Mouse (Mus musculus) kidney, postnatal 0 days (tissue): ENCODE measurements around the gene Wdr35. TPM values are rescaled to one million over a fixed set of nuclear protein-coding genes. Genes with fewer than 3 reads are reported as not detected.

Experiments
- ATAC-seq: fragments of 200-750 bp; cut with Nextera tagmentation; replicated peaks from 2 replicates; pipeline ENCODE4 v1.8.0; 2017; ENCODE audit warnings: low read depth, moderate number of reproducible peaks, moderate TSS enrichment, moderate library complexity; ENCODE audit not compliant: low FRiP score
- DNase-seq: peaks from one replicate; pipeline ENCODE4 v3.0.0-alpha.2; 2016; ENCODE audit warnings: low spot score
- H3K27ac ChIP-seq: fragments of 300-500 bp; sonication (generic); 2 replicates; pipeline ENCODE4 v1.5.1; 2014; ENCODE audit warnings: mild to moderate bottlenecking
- H3K27me3 ChIP-seq: fragments of 300-500 bp; sonication (generic); 2 replicates; pipeline ENCODE4 v1.6.1; 2014; ENCODE audit warnings: low read length, mixed read lengths; ENCODE audit not compliant: insufficient read depth
- H3K36me3 ChIP-seq: fragments of 300-500 bp; sonication (generic); 2 replicates; pipeline ENCODE4 v1.6.1; 2014; ENCODE audit warnings: low read length, mixed read lengths; ENCODE audit not compliant: insufficient read depth
- H3K4me1 ChIP-seq: fragments of 300-500 bp; sonication (generic); replicated peaks from 2 replicates; pipeline ENCODE4 v1.6.1; 2014; ENCODE audit warnings: antibody characterized with exemption, low read length, mixed read lengths; ENCODE audit not compliant: insufficient read depth
- H3K4me2 ChIP-seq: fragments of 300-500 bp; sonication (generic); 2 replicates; pipeline ENCODE4 v1.6.1; 2014; ENCODE audit warnings: mild to moderate bottlenecking, low read length, moderate library complexity, mixed read lengths
- H3K4me3 ChIP-seq: fragments of 300-500 bp; sonication (generic); replicated peaks from 2 replicates; pipeline ENCODE4 v1.5.1; 2014; ENCODE audit warnings: low read depth, low read length
- H3K9ac ChIP-seq: fragments of 300-500 bp; sonication (generic); 2 replicates; pipeline ENCODE4 v1.6.1; 2014; ENCODE audit warnings: low read depth, low read length
- H3K9me3 ChIP-seq: fragments of 300-500 bp; sonication (generic); replicated peaks from 2 replicates; pipeline ENCODE4 v1.6.1; 2016; ENCODE audit warnings: low read length, inconsistent platforms, mixed read lengths
- CTCF ChIP-seq: IDR thresholded peaks from 2 replicates; pipeline ENCODE4 v1.5.1; 2016; ENCODE audit warnings: antibody characterized with exemption, low read depth, mild to moderate bottlenecking, moderate library complexity
- WGBS: fragments of 180-500 bp; shearing (Covaris S2); extraction: QIAGEN DNeasy Blood & Tissue Kit; methylation state at CpG from one replicate; pipeline ENCODE4 v1.1.7; 2014; 5-methylcytosine and 5-hydroxymethylcytosine counted together
- polyA plus RNA-seq: library from polyadenylated mRNA; unstranded; fragments of >200 nt; fragmentation: Nextera tagmentation; extraction: Ambion mirVana; gene quantifications from 2 replicates; pipeline ENCODE4 v1.2.1, GENCODE M21; 2015

Gene Wdr35
- polyA plus RNA-seq, 1 experiment from 2014 or later = 12.4 TPM

GRCm38 (mm10) chr12:8940011-8941005, 33.4 kb upstream of the Wdr35 start:
- H3K9ac ChIP-seq = no peak overlapping the region
- 69% methylated on average over 12 of the region's 12 CpGs for WGBS
- H3K4me3 ChIP-seq = no peak overlapping the region
- DNase-seq (no peak), ATAC-seq (no peak)
- H3K9me3 ChIP-seq = no peaks in the 10 kb centered on the region
- no peak overlapping the region for H3K4me2 ChIP-seq
- H3K4me1 ChIP-seq = no peaks in the 10 kb centered on the region
- H3K27me3 ChIP-seq = no peaks in the 10 kb centered on the region
- no peak for TF ChIP-seq CTCF
- H3K27ac ChIP-seq = no peak overlapping the region
- H3K36me3 ChIP-seq = peaks cover 29% of the 10 kb centered on the region

- Histone ChIP-seq H3K4me3 (no peak overlapping the region), H3K9me3 (no peaks in the 10 kb centered on the region), H3K27ac (no peak overlapping the region), H3K4me2 (no peak overlapping the region), H3K9ac (no peak overlapping the region), H3K36me3 (peaks cover 22% of the 10 kb centered on the region), H3K27me3 (no peaks in the 10 kb centered on the region), H3K4me1 (no peaks in the 10 kb centered on the region)
- DNase-seq (no peak), ATAC-seq (no peak)
- WGBS = 64% methylated on average over 4 of the region's 4 CpGs
- TF ChIP-seq CTCF = no peak
Observed at GRCm38 (mm10) chr12:8941131-8941615, 32.5 kb upstream of the Wdr35 start.

GRCm38 (mm10) chr12:8941699-8942392, 31.8 kb upstream of the Wdr35 start:
- peaks cover 16% of the 10 kb centered on the region for H3K36me3 ChIP-seq
- H3K4me2 ChIP-seq = no peak overlapping the region
- no peak overlapping the region for H3K4me3 ChIP-seq
- TF ChIP-seq CTCF = no peak
- no peaks in the 10 kb centered on the region for H3K9me3 ChIP-seq
- no peak overlapping the region for H3K9ac ChIP-seq
- no peak overlapping the region for H3K27ac ChIP-seq
- DNase-seq (no peak), ATAC-seq (no peak)
- H3K27me3 ChIP-seq = no peaks in the 10 kb centered on the region
- H3K4me1 ChIP-seq = no peaks in the 10 kb centered on the region
- WGBS = 57% methylated on average over 4 of the region's 4 CpGs

GRCm38 (mm10) chr12:8947163-8947562, 26.5 kb upstream of the Wdr35 start:
- WGBS = 45% methylated on average over 9 of the region's 9 CpGs

GRCm38 (mm10) chr12:8947714-8948464, 25.8 kb upstream of the Wdr35 start, which contains the start of gene Matn3:
Gene Matn3 (plus strand): TSS chr12:8947929.
- under 1% methylated on average over 42 of the region's 42 CpGs for WGBS
- peak; percentile 25; the same call in 1 of the 2 replicates for TF ChIP-seq CTCF
- ATAC-seq (peak; percentile 74), DNase-seq (peak; percentile 79)
- peak within 1 kb of the TSS; percentile 92 for H3K4me2 ChIP-seq
- H3K4me3 ChIP-seq = peak within 1 kb of the TSS; percentile 29
- no peaks in the 10 kb centered on the region for H3K9me3 ChIP-seq
- H3K27me3 ChIP-seq = 0 out of 2 replicates have a peak, but pooled peaks cover 3% of the 10 kb centered on the region
- H3K4me1 ChIP-seq = peaks cover 6% of the 10 kb centered on the region; the same call in 1 of the 2 replicates
- H3K9ac ChIP-seq = peak within 1 kb of the TSS; percentile 46
- no peak within 1 kb of the TSS for H3K27ac ChIP-seq
- H3K36me3 ChIP-seq = no peaks in the 10 kb centered on the region

More at GRCm38 (mm10) chr12:8947163-8947562, 26.5 kb upstream of the Wdr35 start:
- Histone ChIP-seq H3K9ac (no peak overlapping the region), H3K36me3 (no peaks in the 10 kb centered on the region), H3K27ac (no peak overlapping the region), H3K4me1 (peaks cover 6% of the 10 kb centered on the region; the same call in 1 of the 2 replicates), H3K27me3 (0 out of 2 replicates have a peak, but pooled peaks cover 3% of the 10 kb centered on the region), H3K4me2 (peak overlapping the region; percentile 92), H3K4me3 (no peak overlapping the region; the same call in 1 of the 2 replicates), H3K9me3 (no peaks in the 10 kb centered on the region)
- DNase-seq (no peak), ATAC-seq (no peak)
- no peak for TF ChIP-seq CTCF
